Mouse (Mus musculus) C2C12 (cell line): ENCODE data around the gene Efl1. TPM values are rescaled to one million over a fixed set of nuclear protein-coding genes. Genes with fewer than 3 reads are reported as not detected.

ENCODE experiments used
- H3K27me3 ChIP-seq: one replicate; pipeline ENCODE4 v1.6.1; 2011; ENCODE audit not compliant: control insufficient read depth, insufficient read depth, insufficient read length
- H3K36me3 ChIP-seq: one replicate; pipeline ENCODE4 v1.6.1; 2011; ENCODE audit not compliant: control insufficient read depth, insufficient read depth
- H3K4me3 ChIP-seq: one replicate; pipeline ENCODE4 v1.5.1; 2011; ENCODE audit warnings: mild to moderate bottlenecking, control low read depth; ENCODE audit not compliant: poor library complexity, insufficient read depth, severe bottlenecking
- H3K79me2 ChIP-seq: one replicate; pipeline ENCODE4 v1.6.1; 2011; ENCODE audit not compliant: control insufficient read depth, insufficient read depth
- H3K79me3 ChIP-seq: one replicate; pipeline ENCODE4 v1.6.1; 2011; ENCODE audit warnings: low read depth, control low read depth
- H3ac ChIP-seq: one replicate; pipeline ENCODE3; 2011; ENCODE audit warnings: low read depth; ENCODE audit not compliant: control insufficient read depth, insufficient read length
- CEBPB ChIP-seq: IDR thresholded peaks from one replicate; pipeline ENCODE4 v1.6.1; 2011; ENCODE audit warnings: low read depth, mild to moderate bottlenecking, control low read depth, moderate library complexity
- CTCF ChIP-seq: IDR thresholded peaks from one replicate; pipeline ENCODE4 v1.5.1; 2011; ENCODE audit not compliant: control insufficient read depth, insufficient read depth, insufficient read length
- FOSL1 ChIP-seq: IDR thresholded peaks from one replicate; pipeline ENCODE4 v1.8.0; 2011; ENCODE audit warnings: mild to moderate bottlenecking, low read length; ENCODE audit not compliant: poor library complexity, insufficient read depth, severe bottlenecking
- MAX ChIP-seq: IDR thresholded peaks from one replicate; pipeline ENCODE4 v1.6.1; 2011; ENCODE audit warnings: mild to moderate bottlenecking, control low read depth
- MYOD1 ChIP-seq: IDR thresholded peaks from one replicate; pipeline ENCODE4 v1.6.1; 2011; ENCODE audit warnings: low read depth; ENCODE audit not compliant: control insufficient read depth, insufficient read length
- MYOG ChIP-seq: IDR thresholded peaks from one replicate; pipeline ENCODE4 v1.6.1; 2011; ENCODE audit not compliant: control insufficient read depth, insufficient read length; ENCODE audit errors: extremely low read depth
- USF1 ChIP-seq: IDR thresholded peaks from one replicate; pipeline ENCODE4 v1.6.1; 2011; ENCODE audit warnings: low read depth, mild to moderate bottlenecking, control low read depth, moderate library complexity
- polyA plus RNA-seq: library from polyadenylated mRNA; unstranded; fragments of >200 nt; fragmentation: generic; extraction: Trizol; gene quantifications from one replicate; pipeline ENCODE4 v1.2.1, GENCODE M21; 2012; ENCODE audit warnings: missing spikeins

Gene Efl1
- polyA plus RNA-seq, 1 experiment = 9.9 TPM

GRCm38 (mm10) chr7:82743116-82743765 lies 94.8 kb downstream of the Efl1 start:
- TF ChIP-seq USF1 (no peak), MAX (no peak), MYOG (no peak), CEBPB (no peak), MYOD1 (no peak), CTCF (no peak), FOSL1 (no peak)
- no peaks in the 10 kb centered on the region for H3K79me3 ChIP-seq
- H3K36me3 ChIP-seq = no peaks in the 10 kb centered on the region
- no peak overlapping the region for H3ac ChIP-seq
- no peak overlapping the region for H3K4me3 ChIP-seq
- no peaks in the 10 kb centered on the region for H3K27me3 ChIP-seq
- H3K79me2 ChIP-seq = no peaks in the 10 kb centered on the region

- H3K79me3 ChIP-seq = no peaks in the 10 kb centered on the region
- no peak overlapping the region for H3ac ChIP-seq
- TF ChIP-seq FOSL1 = no peak
- TF ChIP-seq CTCF = no peak
- no peak for TF ChIP-seq MYOD1
- H3K4me3 ChIP-seq = no peak overlapping the region
- no peaks in the 10 kb centered on the region for H3K79me2 ChIP-seq
- H3K36me3 ChIP-seq = no peaks in the 10 kb centered on the region
- H3K27me3 ChIP-seq = no peaks in the 10 kb centered on the region
Measured at GRCm38 (mm10) chr7:82744167-82744715, 95.8 kb downstream of the Efl1 start.

DNA sequence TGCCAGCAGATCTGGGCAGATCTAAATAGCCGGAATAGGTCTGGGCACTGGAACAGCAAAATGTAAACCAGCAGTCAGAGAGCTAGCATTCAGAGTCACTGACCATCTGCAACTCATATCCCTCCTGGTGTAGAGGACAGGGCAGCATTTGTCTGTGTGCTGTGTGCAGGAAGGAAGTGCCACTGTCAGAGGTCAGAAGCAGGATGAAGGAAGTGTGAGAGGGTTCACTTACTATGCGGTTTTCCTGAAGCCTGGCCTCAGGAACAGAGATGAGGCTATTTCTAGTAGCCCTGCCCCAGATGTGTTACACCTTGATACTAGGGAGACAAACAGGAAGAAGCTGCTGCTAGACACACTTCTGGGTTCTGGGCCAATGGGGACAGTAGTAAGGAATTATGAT lies 100.4 kb downstream of the Efl1 start:
- no peak for TF ChIP-seq CEBPB
- TF ChIP-seq FOSL1 = no peak
- Histone ChIP-seq H3K4me3 (no peak overlapping the region), H3ac (no peak overlapping the region), H3K79me2 (no peaks in the 10 kb centered on the region), H3K79me3 (no peaks in the 10 kb centered on the region), H3K27me3 (no peaks in the 10 kb centered on the region), H3K36me3 (no peaks in the 10 kb centered on the region)

- Histone ChIP-seq H3K4me3 (no peak overlapping the region), H3ac (no peak overlapping the region), H3K79me2 (no peaks in the 10 kb centered on the region), H3K36me3 (no peaks in the 10 kb centered on the region), H3K27me3 (no peaks in the 10 kb centered on the region), H3K79me3 (no peaks in the 10 kb centered on the region)
- TF ChIP-seq CEBPB = no peak
- no peak for TF ChIP-seq MYOG
- TF ChIP-seq MAX = no peak
- TF ChIP-seq CTCF = no peak
- TF ChIP-seq USF1 = no peak
- TF ChIP-seq MYOD1 = no peak
- TF ChIP-seq FOSL1 = no peak
Measured at GRCm38 (mm10) chr7:82749239-82749638, 100.8 kb downstream of the Efl1 start.

DNA sequence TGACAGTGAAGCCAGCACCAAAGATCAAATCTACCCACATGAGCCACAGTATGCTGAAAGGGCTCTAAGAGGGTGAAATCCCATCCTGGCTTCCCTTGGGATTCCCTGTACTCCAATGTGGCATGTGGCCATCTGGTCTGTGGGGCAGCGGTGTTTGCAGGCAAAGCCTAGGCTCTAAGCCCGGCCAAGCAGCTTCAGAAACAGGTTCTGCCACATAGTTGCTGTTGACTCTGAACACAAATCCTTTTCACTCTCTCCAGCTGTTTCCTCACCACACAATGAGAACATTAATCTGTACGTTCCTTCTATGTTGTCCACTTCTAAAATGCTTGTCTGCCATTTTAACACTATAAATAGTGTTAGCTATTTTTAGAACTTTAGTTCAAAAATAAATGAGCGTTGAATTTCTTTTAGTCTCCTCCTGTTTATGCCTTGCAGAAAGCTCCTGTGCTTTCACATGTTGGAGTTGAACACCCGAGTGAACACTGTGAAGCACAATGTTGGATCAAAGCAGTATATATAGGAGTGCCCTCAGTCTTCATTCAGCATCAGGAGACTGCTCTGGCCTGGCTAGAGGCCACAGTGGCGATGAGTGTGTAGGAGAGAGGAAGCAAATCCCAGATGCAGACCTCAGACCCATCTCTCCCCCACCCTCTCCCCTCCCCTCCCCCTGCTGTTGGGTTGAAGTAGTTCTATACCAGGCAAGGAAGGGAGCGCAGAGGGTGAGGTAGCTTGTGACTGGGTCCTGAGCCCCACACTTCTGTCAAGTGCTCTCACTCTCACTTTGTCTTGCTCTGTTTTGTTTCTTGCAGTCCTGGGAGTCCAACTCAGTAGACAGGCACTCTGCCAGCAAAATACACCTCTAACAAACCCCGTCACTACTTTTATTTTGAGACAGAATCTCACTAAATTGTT lies 104.0 kb downstream of the Efl1 start:
- no peaks in the 10 kb centered on the region for H3K36me3 ChIP-seq
- no peaks in the 10 kb centered on the region for H3K79me2 ChIP-seq
- H3K27me3 ChIP-seq = no peaks in the 10 kb centered on the region
- TF ChIP-seq MYOG = no peak
- no peak for TF ChIP-seq USF1
- no peak for TF ChIP-seq CEBPB
- no peak for TF ChIP-seq FOSL1
- TF ChIP-seq MYOD1 = no peak
- no peak for TF ChIP-seq MAX
- no peak for TF ChIP-seq CTCF
- no peak overlapping the region for H3K4me3 ChIP-seq
- no peak overlapping the region for H3ac ChIP-seq
- no peaks in the 10 kb centered on the region for H3K79me3 ChIP-seq

DNA sequence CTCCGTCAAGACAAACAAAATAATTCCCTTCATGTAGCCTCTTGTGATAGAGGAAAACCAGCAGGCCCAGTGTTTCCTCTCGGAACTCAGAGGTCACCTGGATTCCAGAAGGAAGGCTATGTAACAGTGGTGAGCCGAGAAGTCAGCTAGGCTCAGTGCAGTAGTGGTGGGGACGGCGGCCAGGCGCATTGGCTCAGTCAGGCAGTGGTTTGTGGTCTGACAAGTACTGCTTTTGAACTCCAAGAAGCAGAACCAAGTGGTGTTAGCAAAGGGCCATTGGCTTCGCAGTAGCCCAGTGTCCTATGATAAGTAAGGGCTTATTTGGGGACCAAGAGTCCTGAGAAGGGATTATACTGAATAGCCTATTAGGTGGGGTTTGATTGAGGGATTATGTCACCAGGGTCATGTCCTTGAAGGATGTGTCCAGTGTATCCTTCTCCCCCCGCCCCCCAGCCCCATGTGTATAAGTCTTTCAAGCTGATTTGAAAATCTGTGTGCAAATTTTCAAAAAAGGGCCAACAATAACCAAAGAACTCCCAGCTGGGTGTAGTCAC lies 107.3 kb downstream of the Efl1 start:
- Histone ChIP-seq H3K79me2 (no peaks in the 10 kb centered on the region), H3ac (no peak overlapping the region), H3K4me3 (no peak overlapping the region), H3K36me3 (no peaks in the 10 kb centered on the region), H3K79me3 (no peaks in the 10 kb centered on the region), H3K27me3 (no peaks in the 10 kb centered on the region)
- TF ChIP-seq MYOD1 (no peak), MYOG (no peak), FOSL1 (no peak), CTCF (no peak), MAX (no peak), USF1 (no peak), CEBPB (no peak)
